ENCODE assay signal across 8 mouse cellular contexts in the genomic region with DNA sequence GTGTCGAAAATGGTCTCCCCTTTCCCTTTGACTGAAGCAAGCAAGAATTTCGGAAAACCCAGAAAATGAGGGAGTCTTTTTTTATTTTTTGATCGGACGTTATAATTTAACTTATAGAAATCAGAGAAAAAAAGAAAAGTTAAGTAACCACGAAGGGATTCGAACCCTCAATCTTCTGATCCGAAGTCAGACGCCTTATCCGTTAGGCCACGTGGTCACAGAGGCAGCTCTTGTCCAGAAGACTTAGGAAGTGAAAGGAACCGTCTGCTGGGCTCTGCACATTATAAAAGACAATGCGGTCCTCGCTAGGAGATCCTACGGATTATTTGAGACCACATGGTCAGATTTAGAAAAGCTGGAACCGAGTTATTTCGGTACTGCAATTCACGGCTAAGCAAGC. TPM values are rescaled to one million over a fixed set of nuclear protein-coding genes. Genes with fewer than 3 reads are reported as not detected.
DNase-seq lines count a peak whose midpoint lies in the region; ATAC-seq and TF ChIP-seq lines count a peak whose summit lies in the region.

No protein-coding gene starts in this region.

- no peak for ATAC-seq in heart, embryonic 13.5 days (ENCODE audit: extremely low read depth, insufficient number of reproducible peaks, low FRiP score, low TSS enrichment)

- DNase-seq in CD4-positive helper T cell, adult 2 months (ENCODE audit: low read depth, low spot score): peak; percentile 89
- DNase-seq in c-Kit-negative CD71-positive TER-119-positive erythroid progenitor cells, embryonic 14.5 days (ENCODE audit: low read depth, low spot score): peak; percentile 81
- peak; percentile 79 for DNase-seq in fibroblast of lung, adult 2 months (ENCODE audit: low read depth)
- DNase-seq in kidney, postnatal 10 days: peak; percentile 93
- DNase-seq in liver, adult 2 months (ENCODE audit: extremely low read depth, low read depth, low spot score): peak; percentile 67
- DNase-seq in monocyte, adult 2 months (ENCODE audit: low read depth in 1 of 2, low spot score in 2 of 2): peak; percentile 76 to 80
- peak; percentile 85 to 90 for DNase-seq in spleen, postnatal 36 days (ENCODE audit: low spot score in 2 of 2)

- TF ChIP-seq POLR2A in liver, adult 2 months (IDR thresholded peaks at IDR 0.05; ENCODE audit: extremely low read depth, insufficient read depth, low read length): no peak

- H3K36me3 ChIP-seq in heart, embryonic 13.5 days: no peaks in the 10 kb centered on the region
- no peaks in the 10 kb centered on the region for H3K36me3 ChIP-seq in liver, adult 2 months (ENCODE audit: control insufficient read depth, insufficient read depth, low read length)

- H3K4me3 ChIP-seq in heart, embryonic 13.5 days: peak overlapping the region; percentile 56
- H3K4me3 ChIP-seq in liver, adult 2 months (ENCODE audit: insufficient read depth, low read depth, low read length): peak overlapping the region; percentile 31

- peak overlapping the region; percentile 71 for H3K4me2 ChIP-seq in heart, embryonic 13.5 days

- peak overlapping the region; percentile 78 for H3K9ac ChIP-seq in heart, embryonic 13.5 days
- peak overlapping the region; percentile 55; the same call in 1 of the 2 replicates for H3K9ac ChIP-seq in liver, adult 2 months (ENCODE audit: low read depth, low read length)

- no peaks in the 10 kb centered on the region for H3K9me3 ChIP-seq in heart, embryonic 13.5 days

- H3K27me3 ChIP-seq in heart, embryonic 13.5 days (replicated peaks): no peaks in the 10 kb centered on the region
- no peaks in the 10 kb centered on the region for H3K27me3 ChIP-seq in liver, adult 2 months (ENCODE audit: control insufficient read depth, insufficient read depth, low read length)

- H3K27ac ChIP-seq in heart, embryonic 13.5 days (replicated peaks): peak overlapping the region; percentile 63; the same call in 1 of the 2 replicates
- H3K27ac ChIP-seq in liver, adult 2 months (replicated peaks; ENCODE audit: insufficient read depth, low read depth, low read length): no peak overlapping the region

- under 1% methylated on average over 17 of the region's 17 CpGs for WGBS in heart, embryonic 13.5 days
- 1% methylated on average over 17 of the region's 17 CpGs for WGBS in liver, adult 2 months

- no peaks in the 10 kb centered on the region for H3K79me2 ChIP-seq in liver, adult 2 months (ENCODE audit: control insufficient read depth, insufficient read depth, low read length)

- no peak for TF ChIP-seq CTCF in liver, adult 2 months (IDR thresholded peaks at IDR 0.05; ENCODE audit: low read depth, low read length)

- peaks cover 26% of the 10 kb centered on the region for H3K4me1 ChIP-seq in heart, embryonic 13.5 days
- H3K4me1 ChIP-seq in liver, adult 2 months (ENCODE audit: control insufficient read depth, insufficient read depth, low read length): no peaks in the 10 kb centered on the region

RNA-seq across cellular contexts. Expression of a gene that starts 4.5 kb away (rescaled TPM):
- polyA plus RNA-seq in heart, embryonic 13.5 days (2015; fragmentation: Nextera tagmentation; extraction: Ambion mirVana): 6.3 and 7.2 TPM in 2 replicates
- 706 and 873 TPM in 2 replicates for total RNA-seq in liver, adult 2 months (2014; rRNA removed)
- polyA plus RNA-seq in liver, adult 2 months (2012; rRNA removed): 8.5 and 26.7 TPM in 2 replicates

RNA-seq across cellular contexts. Expression of a gene that starts 7.4 kb away (rescaled TPM):
- polyA plus RNA-seq in heart, embryonic 13.5 days (2015; fragmentation: Nextera tagmentation; extraction: Ambion mirVana): 2.0 and 3.0 TPM in 2 replicates
- 9.2 and 13.4 TPM in 2 replicates for total RNA-seq in liver, adult 2 months (2014; rRNA removed)
- polyA plus RNA-seq in liver, adult 2 months (2012; rRNA removed): 2.1 and 2.9 TPM in 2 replicates

RNA-seq across cellular contexts. Expression of a gene that starts 8.9 kb away (rescaled TPM):
- 4.1 and 5.5 TPM in 2 replicates for polyA plus RNA-seq in heart, embryonic 13.5 days (2015; fragmentation: Nextera tagmentation; extraction: Ambion mirVana)
- total RNA-seq in liver, adult 2 months (2014; rRNA removed): 5.6 and 12.9 TPM in 2 replicates
- 0.26 TPM in 1 of 2 replicates, not detected in the other for polyA plus RNA-seq in liver, adult 2 months (2012; rRNA removed)

RNA-seq across cellular contexts. Expression of a gene that starts 16.9 kb away (rescaled TPM):
- 0.32 and 0.52 TPM in 2 replicates for polyA plus RNA-seq in heart, embryonic 13.5 days (2015; fragmentation: Nextera tagmentation; extraction: Ambion mirVana)
- 1.3 and 1.5 TPM in 2 replicates for total RNA-seq in liver, adult 2 months (2014; rRNA removed)
- polyA plus RNA-seq in liver, adult 2 months (2012; rRNA removed): 0.07 and 0.09 TPM in 2 replicates

RNA-seq across cellular contexts. Expression of a gene that starts 17.5 kb away (rescaled TPM):
- polyA plus RNA-seq in heart, embryonic 13.5 days (2015; fragmentation: Nextera tagmentation; extraction: Ambion mirVana): 0.28 and 0.48 TPM in 2 replicates
- 11.1 and 14.2 TPM in 2 replicates for total RNA-seq in liver, adult 2 months (2014; rRNA removed)
- 0.29 and 0.30 TPM in 2 replicates for polyA plus RNA-seq in liver, adult 2 months (2012; rRNA removed)
